Mouse (Mus musculus): ENCODE data around the gene Dennd6b. TPM values are rescaled to one million over a fixed set of nuclear protein-coding genes. Genes with fewer than 3 reads are reported as not detected.

Gene Dennd6b
- polyA plus RNA-seq (2017; shearing (Covaris generic)): 38.5 TPM

GRCm38 (mm10) chr15:89196313-89196706, at the start of gene Dennd6b:
Gene Dennd6b (minus strand): TSS chr15:89196496.

GRCm38 (mm10) chr15:89210915-89211715, 14.8 kb upstream of the Dennd6b start, which contains the start of gene Ppp6r2:
Gene Ppp6r2 (plus strand): TSS chr15:89211553.

GRCm38 (mm10) chr15:89180571-89181229, 15.6 kb downstream of the Dennd6b start, which contains the start of gene Plxnb2:
Gene Plxnb2 (minus strand): TSS chr15:89180788.

DNA sequence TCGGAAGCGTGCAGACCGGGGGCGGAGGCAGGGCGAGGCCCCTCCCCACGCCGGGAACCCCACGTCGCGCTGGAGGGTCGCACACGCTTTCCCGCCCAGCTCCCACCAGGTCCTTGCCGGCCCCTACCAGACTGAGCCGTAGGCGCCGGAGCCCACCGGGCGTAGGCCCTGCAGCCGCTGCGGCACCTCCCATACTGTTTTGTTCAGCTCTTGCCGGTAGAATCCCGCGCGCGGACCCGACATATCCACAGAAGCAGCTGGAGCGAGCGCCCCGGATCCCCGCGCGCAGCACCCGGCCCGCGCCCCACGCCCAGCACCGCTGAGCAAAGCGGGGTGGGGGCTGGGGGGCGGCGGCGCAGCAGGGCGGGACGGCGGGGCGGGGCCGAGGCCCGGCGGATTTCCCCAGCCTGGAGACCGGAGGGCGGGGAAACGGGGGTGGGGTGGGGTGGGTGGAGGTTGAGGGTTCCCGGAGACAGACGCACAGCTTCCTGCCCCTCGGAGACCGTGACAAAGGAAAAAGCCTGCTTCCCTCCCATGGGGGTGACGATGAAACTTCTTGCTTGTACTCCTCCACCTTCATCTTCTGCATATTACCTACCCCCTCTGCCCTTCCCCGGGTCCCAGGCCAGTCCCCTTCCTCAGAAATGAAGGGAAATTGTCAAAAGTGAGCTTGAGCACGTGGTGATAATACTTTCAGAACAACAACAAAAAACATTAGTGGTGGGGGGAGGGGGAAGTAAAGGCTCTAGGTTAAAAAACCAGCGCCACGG, 46.8 kb downstream of the Dennd6b start, which contains the start of gene Mapk11:
Gene Mapk11 (minus strand): TSS at position 358 of the 770 bp plus-strand sequence.

DNA sequence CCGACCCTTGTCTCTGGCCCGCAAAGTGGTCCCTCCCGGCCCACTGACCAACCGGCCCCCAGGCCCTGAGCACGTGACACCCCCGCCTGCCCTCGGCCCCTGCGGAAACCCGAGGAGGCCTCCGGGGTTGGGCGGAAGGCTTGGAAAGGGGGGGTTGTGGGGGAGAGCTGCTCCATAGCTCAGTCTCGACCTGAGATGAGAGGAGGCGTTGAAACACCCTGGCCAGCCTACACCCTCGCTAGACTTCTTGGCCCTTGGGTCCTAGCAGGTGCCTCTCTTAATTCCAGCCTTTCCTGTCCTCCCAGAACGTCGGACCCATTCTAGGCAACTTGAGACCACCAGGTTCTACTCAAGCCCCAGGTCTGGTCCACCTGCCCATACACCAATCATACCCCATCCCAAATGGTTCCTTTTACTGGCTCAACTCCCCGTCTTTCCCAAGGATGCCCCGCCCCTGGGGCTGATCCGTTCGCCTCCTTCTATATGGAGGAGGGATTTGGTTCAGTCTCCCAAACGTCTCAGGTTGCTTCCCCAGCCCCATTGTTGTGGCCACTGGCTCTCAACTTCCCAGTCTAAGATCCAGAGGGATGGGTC, 55.5 kb downstream of the Dennd6b start, which contains the start of gene Mapk12:
Gene Mapk12 (minus strand): TSS at position 45 of the 594 bp plus-strand sequence.

Other genes with a start within 250 kb of the Dennd6b start
- gene Ttll8, start 242.1 kb downstream of the Dennd6b start, polyA plus RNA-seq (2017; shearing (Covaris generic)): not detected
- not detected for gene Mlc1, start 217.5 kb downstream of the Dennd6b start, polyA plus RNA-seq (2017; shearing (Covaris generic))
- not detected for gene Mov10l1, start 213.6 kb downstream of the Dennd6b start, polyA plus RNA-seq (2017; shearing (Covaris generic))
- gene Panx2, start 136.8 kb downstream of the Dennd6b start, polyA plus RNA-seq (2017; shearing (Covaris generic)): 0.37 TPM
- 61.9 TPM for gene Trabd, start 121.4 kb downstream of the Dennd6b start, polyA plus RNA-seq (2017; shearing (Covaris generic))
- gene Selenoo, start 107.4 kb downstream of the Dennd6b start, polyA plus RNA-seq (2017; shearing (Covaris generic)): 4.5 TPM
- gene Tubgcp6, start 73.4 kb downstream of the Dennd6b start, polyA plus RNA-seq (2017; shearing (Covaris generic)): 31.5 TPM
- 73.7 TPM for gene Hdac10, start 67.8 kb downstream of the Dennd6b start, polyA plus RNA-seq (2017; shearing (Covaris generic))
- gene Mapk12, start 55.8 kb downstream of the Dennd6b start, polyA plus RNA-seq (2017; shearing (Covaris generic)): 6.7 TPM
- 55.5 TPM for gene Mapk11, start 46.9 kb downstream of the Dennd6b start, polyA plus RNA-seq (2017; shearing (Covaris generic))
- 4.5 TPM for gene Plxnb2, start 15.7 kb downstream of the Dennd6b start, polyA plus RNA-seq (2017; shearing (Covaris generic))
- 5.7 TPM for gene Ppp6r2, start 15.1 kb upstream of the Dennd6b start, polyA plus RNA-seq (2017; shearing (Covaris generic))
- gene Sbf1, start 118.8 kb upstream of the Dennd6b start, polyA plus RNA-seq (2017; shearing (Covaris generic)): 68.5 TPM
- gene Adm2, start 126.2 kb upstream of the Dennd6b start, polyA plus RNA-seq (2017; shearing (Covaris generic)): not detected
- gene Miox, start 137.9 kb upstream of the Dennd6b start, polyA plus RNA-seq (2017; shearing (Covaris generic)): not detected
- gene Lmf2, start 159.2 kb upstream of the Dennd6b start, polyA plus RNA-seq (2017; shearing (Covaris generic)): 68.6 TPM
- gene Ncaph2, start 159.2 kb upstream of the Dennd6b start, polyA plus RNA-seq (2017; shearing (Covaris generic)): 172 TPM
- gene Sco2, start 177.3 kb upstream of the Dennd6b start, polyA plus RNA-seq (2017; shearing (Covaris generic)): 7.8 TPM
- gene Tymp, start 180.5 kb upstream of the Dennd6b start, polyA plus RNA-seq (2017; shearing (Covaris generic)): 0.75 TPM
- 0.35 TPM for gene Odf3b, start 182.8 kb upstream of the Dennd6b start, polyA plus RNA-seq (2017; shearing (Covaris generic))
- 0.09 TPM for gene Klhdc7b, start 188.4 kb upstream of the Dennd6b start, polyA plus RNA-seq (2017; shearing (Covaris generic))
- not detected for gene Syce3, start 214.0 kb upstream of the Dennd6b start, polyA plus RNA-seq (2017; shearing (Covaris generic))
- gene Cpt1b, start 229.4 kb upstream of the Dennd6b start, polyA plus RNA-seq (2017; shearing (Covaris generic)): 0.33 TPM
- 6.0 TPM for gene C730034F03Rik, start 233.1 kb upstream of the Dennd6b start, polyA plus RNA-seq (2017; shearing (Covaris generic))
- not detected for gene Gm44502, start 233.2 kb upstream of the Dennd6b start, polyA plus RNA-seq (2017; shearing (Covaris generic))
- 104 TPM for gene Chkb, start 233.4 kb upstream of the Dennd6b start, polyA plus RNA-seq (2017; shearing (Covaris generic))